Mouse (Mus musculus): ENCODE data around the gene Gm47985. TPM values are rescaled to one million over a fixed set of nuclear protein-coding genes. Genes with fewer than 3 reads are reported as not detected.
"Not testable (repeated sequence)": the region's sequence is repeated elsewhere in the genome, so short reads cannot be mapped to it uniquely, and the experiment has no call there.

The Gm47985 gene
- total and polyA plus RNA-seq, 3 experiments = not detected

DNA sequence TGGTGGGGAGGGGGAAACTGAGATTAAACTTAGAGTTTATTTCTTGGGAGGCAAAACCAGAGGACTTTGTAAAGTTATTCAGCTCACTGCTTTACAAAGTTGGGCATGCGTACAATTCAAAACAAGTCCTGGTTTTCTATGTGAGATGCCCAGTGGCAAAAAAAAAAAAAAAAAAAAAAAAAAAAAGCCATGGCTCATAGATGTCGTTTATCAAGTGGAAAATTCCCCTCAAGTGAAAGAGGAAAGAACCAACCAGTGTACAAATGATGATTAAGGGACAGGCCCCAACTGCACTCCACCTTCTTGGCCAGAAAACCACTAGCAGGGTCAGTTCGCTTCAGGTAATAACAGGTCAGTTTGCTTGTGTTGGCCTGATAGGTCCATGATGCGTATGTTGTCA, 6.1 kb downstream of the Gm47985 start:
- no peaks in the 10 kb centered on the region for H3K36me3 ChIP-seq (replicated peaks in 1 of 2; ENCODE audit: control insufficient read depth in 1 of 2, insufficient read depth in 1 of 2, low read length in 1 of 2)
- H3K9me3 ChIP-seq (replicated peaks; ENCODE audit: low read length) = no peaks in the 10 kb centered on the region
- in situ Hi-C loops (cut with MboI; ENCODE audit: low pct_ligation_motif_present, low pct_unique_long_range_greater_than_20kb, low sequenced_read_pairs) (no loop called here), dilution Hi-C loops (cut with MboI; ENCODE audit: extremely low pct_ligation_motif_present, extremely low pct_unique_long_range_greater_than_20kb, low sequenced_read_pairs) (no loop called here)
- peak; percentile 96 for TF ChIP-seq ZNF384 (IDR thresholded peaks at IDR 0.05; ENCODE audit: low read depth, low read length)
- no peak for TF ChIP-seq KAT2A (IDR thresholded peaks at IDR 0.05; ENCODE audit: insufficient replicate concordance, low read length)
- no peak for TF ChIP-seq ZC3H11A (IDR thresholded peaks at IDR 0.05; ENCODE audit: low read depth, low read length)
- DNase-seq (ENCODE audit: extremely low read depth) = peak; percentile 19
- H3K4me1 ChIP-seq (ENCODE audit: control insufficient read depth in 1 of 2, insufficient read depth in 2 of 2) = peaks cover 0 to 12% of the 10 kb centered on the region in 2 experiments; a peak in 2 of 4 replicates
- H3K27ac ChIP-seq (ENCODE audit: insufficient read depth, low read depth) = no peak overlapping the region
- no peaks in the 10 kb centered on the region for H3K27me3 ChIP-seq (replicated peaks)
- H3K4me2 ChIP-seq (ENCODE audit: insufficient read depth, low read depth, poor library complexity, severe bottlenecking) = no peak overlapping the region
- no peak overlapping the region for H3K4me3 ChIP-seq (replicated peaks in 1 of 3; ENCODE audit: low read depth in 2 of 3, low read length in 2 of 3, poor library complexity in 1 of 3)
- no peaks in the 10 kb centered on the region for H3K79me2 ChIP-seq (replicated peaks; ENCODE audit: control insufficient read depth, extremely low read depth, insufficient read depth, poor library complexity, severe bottlenecking)
- H3K9ac ChIP-seq (ENCODE audit: insufficient read depth, low read depth) = no peak overlapping the region

DNA sequence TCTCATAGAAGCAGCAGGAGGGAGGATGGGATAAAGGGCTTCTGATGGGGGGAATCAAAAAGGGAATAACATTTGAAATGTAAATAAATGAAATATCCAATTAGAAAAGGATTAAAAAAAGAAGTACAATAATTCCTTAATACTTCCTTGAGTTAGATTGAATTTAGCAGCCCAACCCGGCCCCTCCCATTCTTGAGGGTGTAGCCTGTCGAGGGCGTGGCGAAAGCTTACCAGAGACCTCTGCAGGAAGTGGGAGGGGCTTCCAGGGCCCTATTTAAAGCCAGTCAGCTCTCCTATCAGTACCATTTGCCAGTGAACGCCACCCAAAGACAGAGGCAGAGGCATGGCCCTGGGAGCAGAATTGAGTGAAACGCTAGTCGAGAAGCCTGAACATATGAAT, 9.7 kb downstream of the Gm47985 start, which contains the start of gene Gm8947:
Gene Gm8947, plus strand, starts transcription at position 302 of the 400 bp plus-strand sequence.
- H3K9me3 ChIP-seq (replicated peaks; ENCODE audit: low read length); dilution Hi-C loops (cut with MboI; ENCODE audit: extremely low pct_ligation_motif_present, extremely low pct_unique_long_range_greater_than_20kb, low sequenced_read_pairs); H3K4me3 ChIP-seq (replicated peaks in 1 of 3; ENCODE audit: low read depth in 2 of 3, low read length in 2 of 3, poor library complexity in 1 of 3); H3K4me2 ChIP-seq (ENCODE audit: insufficient read depth, low read depth, poor library complexity, severe bottlenecking); H3K9ac ChIP-seq (ENCODE audit: insufficient read depth, low read depth); H3K79me2 ChIP-seq (replicated peaks; ENCODE audit: control insufficient read depth, extremely low read depth, insufficient read depth, poor library complexity, severe bottlenecking); H3K27ac ChIP-seq (ENCODE audit: insufficient read depth, low read depth); H3K27me3 ChIP-seq (replicated peaks); H3K36me3 ChIP-seq (replicated peaks in 1 of 2; ENCODE audit: control insufficient read depth in 1 of 2, insufficient read depth in 1 of 2, low read length in 1 of 2); DNase-seq (ENCODE audit: extremely low read depth); in situ Hi-C loops (cut with MboI; ENCODE audit: low pct_ligation_motif_present, low pct_unique_long_range_greater_than_20kb, low sequenced_read_pairs): not testable (repeated sequence)
- H3K4me1 ChIP-seq (ENCODE audit: control insufficient read depth in 1 of 2, insufficient read depth in 2 of 2) = peaks cover 0 to 12% of the 10 kb centered on the region in 2 experiments; a peak in 2 of 4 replicates

DNA sequence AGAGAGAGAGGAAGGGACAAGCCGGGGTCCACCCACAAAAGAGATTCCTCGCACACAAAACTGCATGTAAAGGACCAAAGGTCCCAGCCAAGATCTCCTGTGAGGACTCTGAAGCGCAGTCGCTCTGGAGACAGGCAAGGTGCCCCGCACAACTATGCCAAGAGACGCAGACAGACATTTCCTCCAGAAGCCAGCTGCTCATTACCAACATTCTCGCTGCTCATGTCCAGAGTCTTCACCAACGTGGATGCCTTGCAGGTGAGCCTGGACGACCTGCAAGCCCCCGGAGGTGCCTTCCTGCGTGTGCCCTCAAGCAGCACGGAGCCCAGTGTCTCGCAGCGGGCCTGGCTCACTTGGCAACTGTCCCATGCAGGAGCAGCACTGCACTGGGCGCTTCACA, 10.4 kb downstream of the Gm47985 start:
- H3K9ac ChIP-seq (ENCODE audit: insufficient read depth, low read depth); H3K27me3 ChIP-seq (replicated peaks); in situ Hi-C loops (cut with MboI; ENCODE audit: low pct_ligation_motif_present, low pct_unique_long_range_greater_than_20kb, low sequenced_read_pairs); H3K27ac ChIP-seq (ENCODE audit: insufficient read depth, low read depth); H3K79me2 ChIP-seq (replicated peaks; ENCODE audit: control insufficient read depth, extremely low read depth, insufficient read depth, poor library complexity, severe bottlenecking); dilution Hi-C loops (cut with MboI; ENCODE audit: extremely low pct_ligation_motif_present, extremely low pct_unique_long_range_greater_than_20kb, low sequenced_read_pairs); H3K4me2 ChIP-seq (ENCODE audit: insufficient read depth, low read depth, poor library complexity, severe bottlenecking); H3K36me3 ChIP-seq (replicated peaks in 1 of 2; ENCODE audit: control insufficient read depth in 1 of 2, insufficient read depth in 1 of 2, low read length in 1 of 2); H3K4me3 ChIP-seq (replicated peaks in 1 of 3; ENCODE audit: low read depth in 2 of 3, low read length in 2 of 3, poor library complexity in 1 of 3); DNase-seq (ENCODE audit: extremely low read depth); H3K9me3 ChIP-seq (replicated peaks; ENCODE audit: low read length): not testable (repeated sequence)
- peaks cover 0 to 12% of the 10 kb centered on the region in 2 experiments; a peak in 2 of 4 replicates for H3K4me1 ChIP-seq (ENCODE audit: control insufficient read depth in 1 of 2, insufficient read depth in 2 of 2)

- dilution Hi-C loops (cut with MboI; ENCODE audit: extremely low pct_ligation_motif_present, extremely low pct_unique_long_range_greater_than_20kb, low sequenced_read_pairs); H3K4me2 ChIP-seq (ENCODE audit: insufficient read depth, low read depth, poor library complexity, severe bottlenecking); H3K36me3 ChIP-seq (replicated peaks in 1 of 2; ENCODE audit: control insufficient read depth in 1 of 2, insufficient read depth in 1 of 2, low read length in 1 of 2); H3K4me1 ChIP-seq (ENCODE audit: control insufficient read depth in 1 of 2, insufficient read depth in 2 of 2); H3K27ac ChIP-seq (ENCODE audit: insufficient read depth, low read depth); in situ Hi-C loops (cut with MboI; ENCODE audit: low pct_ligation_motif_present, low pct_unique_long_range_greater_than_20kb, low sequenced_read_pairs); H3K79me2 ChIP-seq (replicated peaks; ENCODE audit: control insufficient read depth, extremely low read depth, insufficient read depth, poor library complexity, severe bottlenecking); H3K9me3 ChIP-seq (replicated peaks; ENCODE audit: low read length); H3K4me3 ChIP-seq (replicated peaks in 1 of 3; ENCODE audit: low read depth in 2 of 3, low read length in 2 of 3, poor library complexity in 1 of 3); DNase-seq (ENCODE audit: extremely low read depth); H3K27me3 ChIP-seq (replicated peaks); H3K9ac ChIP-seq (ENCODE audit: insufficient read depth, low read depth): not testable (repeated sequence)
Measured at GRCm38 (mm10) chr1:151195986-151196385, 13.6 kb downstream of the Gm47985 start.

DNA sequence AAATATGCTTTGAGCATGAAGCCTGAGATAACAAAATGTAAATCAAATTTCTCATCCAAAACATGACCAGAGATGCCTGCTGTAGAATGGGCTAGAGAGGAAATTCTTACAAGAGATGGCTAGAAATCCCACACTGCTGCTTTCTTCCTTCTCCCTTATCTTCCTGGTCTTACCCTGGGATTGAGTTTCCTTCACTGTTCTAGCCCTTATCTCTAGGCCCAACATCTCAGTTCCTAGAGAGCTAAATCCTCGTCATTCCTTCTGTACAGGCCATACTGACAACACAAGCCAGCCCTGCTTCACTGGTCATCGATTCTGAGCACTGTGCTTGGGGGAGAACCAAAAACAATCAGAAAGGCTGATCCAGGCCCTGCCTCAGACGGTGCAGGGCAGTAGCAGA, 14.4 kb downstream of the Gm47985 start:
- DNase-seq (ENCODE audit: extremely low read depth); H3K4me2 ChIP-seq (ENCODE audit: insufficient read depth, low read depth, poor library complexity, severe bottlenecking); H3K27me3 ChIP-seq (replicated peaks); H3K9me3 ChIP-seq (replicated peaks; ENCODE audit: low read length); H3K36me3 ChIP-seq (replicated peaks in 1 of 2; ENCODE audit: control insufficient read depth in 1 of 2, insufficient read depth in 1 of 2, low read length in 1 of 2); dilution Hi-C loops (cut with MboI; ENCODE audit: extremely low pct_ligation_motif_present, extremely low pct_unique_long_range_greater_than_20kb, low sequenced_read_pairs); H3K79me2 ChIP-seq (replicated peaks; ENCODE audit: control insufficient read depth, extremely low read depth, insufficient read depth, poor library complexity, severe bottlenecking); H3K4me3 ChIP-seq (replicated peaks in 1 of 3; ENCODE audit: low read depth in 2 of 3, low read length in 2 of 3, poor library complexity in 1 of 3); H3K9ac ChIP-seq (ENCODE audit: insufficient read depth, low read depth); H3K4me1 ChIP-seq (ENCODE audit: control insufficient read depth in 1 of 2, insufficient read depth in 2 of 2); in situ Hi-C loops (cut with MboI; ENCODE audit: low pct_ligation_motif_present, low pct_unique_long_range_greater_than_20kb, low sequenced_read_pairs); H3K27ac ChIP-seq (ENCODE audit: insufficient read depth, low read depth): not testable (repeated sequence)

DNA sequence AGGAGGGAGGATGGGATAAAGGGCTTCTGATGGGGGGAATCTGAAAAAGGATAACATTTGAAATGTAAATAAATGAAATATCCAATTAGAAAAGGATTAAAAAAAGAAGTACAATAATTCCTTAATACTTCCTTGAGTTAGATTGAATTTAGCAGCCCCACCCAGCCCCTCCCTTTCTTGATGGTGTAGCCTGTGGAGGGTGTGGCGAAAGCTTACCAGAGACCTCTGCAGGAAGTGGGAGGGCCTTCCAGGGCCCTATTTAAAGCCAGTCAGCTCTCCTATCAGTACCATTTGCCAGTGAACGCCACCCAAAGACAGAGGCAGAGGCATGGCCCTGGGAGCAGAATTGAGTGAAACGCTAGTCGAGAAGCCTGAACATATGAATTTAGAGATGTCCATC, 15.8 kb downstream of the Gm47985 start, which contains the start of gene Gm47995:
Gene Gm47995, plus strand, starts transcription at position 329 of the 400 bp plus-strand sequence.
- in situ Hi-C loops (cut with MboI; ENCODE audit: low pct_ligation_motif_present, low pct_unique_long_range_greater_than_20kb, low sequenced_read_pairs); H3K4me2 ChIP-seq (ENCODE audit: insufficient read depth, low read depth, poor library complexity, severe bottlenecking); H3K79me2 ChIP-seq (replicated peaks; ENCODE audit: control insufficient read depth, extremely low read depth, insufficient read depth, poor library complexity, severe bottlenecking); H3K36me3 ChIP-seq (replicated peaks in 1 of 2; ENCODE audit: control insufficient read depth in 1 of 2, insufficient read depth in 1 of 2, low read length in 1 of 2); dilution Hi-C loops (cut with MboI; ENCODE audit: extremely low pct_ligation_motif_present, extremely low pct_unique_long_range_greater_than_20kb, low sequenced_read_pairs); H3K4me3 ChIP-seq (replicated peaks in 1 of 3; ENCODE audit: low read depth in 2 of 3, low read length in 2 of 3, poor library complexity in 1 of 3); H3K9me3 ChIP-seq (replicated peaks; ENCODE audit: low read length); H3K27ac ChIP-seq (ENCODE audit: insufficient read depth, low read depth); H3K27me3 ChIP-seq (replicated peaks); H3K9ac ChIP-seq (ENCODE audit: insufficient read depth, low read depth); H3K4me1 ChIP-seq (ENCODE audit: control insufficient read depth in 1 of 2, insufficient read depth in 2 of 2): not testable (repeated sequence)
- peak; percentile 15 for DNase-seq (ENCODE audit: extremely low read depth)
